Mouse (Mus musculus) heart, adult 2 months (tissue): ENCODE measurements around the gene E330021D16Rik.

Source experiments
- CTCF ChIP-seq: fragments of 200-600 bp; IDR thresholded peaks from 2 replicates; pipeline ENCODE4 v1.8.1; 2022; ENCODE audit warnings: antibody characterized with exemption, mild to moderate bottlenecking, moderate library complexity
- EP300 ChIP-seq: fragments of 200-500 bp; IDR thresholded peaks from 2 replicates; pipeline ENCODE4 v1.6.1; 2011; ENCODE audit warnings: low read depth, low read length, control low read depth; ENCODE audit not compliant: insufficient read depth
- POLR2A ChIP-seq: fragments of 200-500 bp; IDR thresholded peaks from 2 replicates; pipeline ENCODE4 v1.6.1; 2011; ENCODE audit warnings: mild to moderate bottlenecking, low read depth, low read length, control low read depth; ENCODE audit not compliant: insufficient read depth

- TF ChIP-seq CTCF: no peak
- TF ChIP-seq EP300: no peak
- no peak for TF ChIP-seq POLR2A
These were observed 56.9 kb downstream of the E330021D16Rik start for GRCm38 (mm10) chr6:136358471-136358870.
